Mouse (Mus musculus): ENCODE results near the gene 1110004F10Rik.

DNA sequence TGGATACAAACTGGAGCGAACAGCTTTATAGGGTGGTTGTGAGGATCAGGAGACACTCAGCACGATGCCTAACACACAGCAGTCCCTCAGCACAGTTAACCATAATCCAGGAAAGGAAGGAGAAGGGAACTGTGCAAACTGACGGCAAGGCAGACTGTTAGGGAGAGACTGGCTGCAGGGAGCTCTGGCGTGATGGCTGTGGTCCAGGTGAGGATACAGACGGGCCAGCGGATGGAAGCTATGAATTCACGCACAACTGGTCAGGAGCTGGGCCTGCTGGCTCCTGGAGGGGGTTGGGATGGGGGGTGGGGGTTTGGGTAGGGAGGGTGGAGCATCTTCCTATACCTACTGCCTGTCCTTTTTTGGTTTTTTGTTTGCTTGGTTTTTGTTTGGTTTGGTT is 86.5 kb downstream of the 1110004F10Rik start:
- TF ChIP-seq CTCF (IDR thresholded peaks at IDR 0.05; ENCODE audit: borderline replicate concordance, control insufficient read depth, extremely low read depth, insufficient read depth, low read length, poor library complexity) (no peak), POLR2A (IDR thresholded peaks at IDR 0.05; ENCODE audit: control insufficient read depth, extremely low read depth, insufficient read depth, low read length, poor library complexity) (no peak)
